Mouse (Mus musculus) liver, adult 2 months (tissue): ENCODE results near the gene Rapgef3. TPM values are rescaled to one million over a fixed set of nuclear protein-coding genes. Genes with fewer than 3 reads are reported as not detected.

Experiments
- DNase-seq: peaks from one replicate; pipeline ENCODE4 v3.0.0-alpha.2; 2011; ENCODE audit warnings: low read depth, low spot score; ENCODE audit errors: extremely low read depth
- H3K27ac ChIP-seq: fragments of 200-500 bp; replicated peaks from 2 replicates; pipeline ENCODE4 v1.5.1; 2012; ENCODE audit warnings: low read depth, mild to moderate bottlenecking, control low read depth, inconsistent platforms, low read length; ENCODE audit not compliant: insufficient read depth
- H3K27me3 ChIP-seq: fragments of 200-500 bp; 2 replicates; pipeline ENCODE4 v1.6.1; 2012; ENCODE audit warnings: mild to moderate bottlenecking, moderate library complexity, low read length, inconsistent platforms; ENCODE audit not compliant: control insufficient read depth, insufficient read depth
- H3K36me3 ChIP-seq: fragments of 200-500 bp; 2 replicates; pipeline ENCODE4 v1.6.1; 2012; ENCODE audit warnings: low read length, inconsistent platforms; ENCODE audit not compliant: control insufficient read depth, insufficient read depth
- H3K4me1 ChIP-seq: fragments of 200-500 bp; 2 replicates; pipeline ENCODE4 v1.6.1; 2011; ENCODE audit warnings: low read length; ENCODE audit not compliant: control insufficient read depth, insufficient read depth
- H3K4me3 ChIP-seq: fragments of 200-500 bp; 2 replicates; pipeline ENCODE4 v1.5.1; 2011; ENCODE audit warnings: low read depth, mild to moderate bottlenecking, control low read depth, low read length, moderate library complexity; ENCODE audit not compliant: insufficient read depth
- H3K79me2 ChIP-seq: fragments of 200-500 bp; 2 replicates; pipeline ENCODE4 v1.6.1; 2012; ENCODE audit warnings: inconsistent platforms, mild to moderate bottlenecking, low read length, moderate library complexity; ENCODE audit not compliant: control insufficient read depth, insufficient read depth
- H3K9ac ChIP-seq: fragments of 200-500 bp; 2 replicates; pipeline ENCODE4 v1.6.1; 2012; ENCODE audit warnings: low read depth, mild to moderate bottlenecking, control low read depth, inconsistent platforms, low read length
- CTCF ChIP-seq: fragments of 200-500 bp; IDR thresholded peaks from 2 replicates; pipeline ENCODE4 v1.5.1; 2011; ENCODE audit warnings: low read depth, low read length, control low read depth
- POLR2A ChIP-seq: fragments of 200-500 bp; IDR thresholded peaks from 2 replicates; pipeline ENCODE4 v1.6.1; 2011; ENCODE audit warnings: low read length, control low read depth; ENCODE audit not compliant: insufficient read depth; ENCODE audit errors: extremely low read depth
- WGBS: fragments of 180-500 bp; shearing (Covaris S2); methylation state at CpG from one replicate; pipeline ENCODE4 v1.1.7; 2018; 5-methylcytosine and 5-hydroxymethylcytosine counted together
- polyA plus RNA-seq: library from polyadenylated mRNA; depleted of rRNA; stranded (reverse); fragments of >200 nt; gene quantifications from 2 replicates; pipeline ENCODE4 v1.2.3, GENCODE M21; 2012
- total RNA-seq: library from RNA; depleted of rRNA; stranded (reverse); fragments of >200 nt; gene quantifications from 2 replicates; pipeline ENCODE4 v1.2.3, GENCODE M21; 2014

The Rapgef3 gene
- total and polyA plus RNA-seq, 2 experiments, result 1.8 to 4.9 TPM

DNA sequence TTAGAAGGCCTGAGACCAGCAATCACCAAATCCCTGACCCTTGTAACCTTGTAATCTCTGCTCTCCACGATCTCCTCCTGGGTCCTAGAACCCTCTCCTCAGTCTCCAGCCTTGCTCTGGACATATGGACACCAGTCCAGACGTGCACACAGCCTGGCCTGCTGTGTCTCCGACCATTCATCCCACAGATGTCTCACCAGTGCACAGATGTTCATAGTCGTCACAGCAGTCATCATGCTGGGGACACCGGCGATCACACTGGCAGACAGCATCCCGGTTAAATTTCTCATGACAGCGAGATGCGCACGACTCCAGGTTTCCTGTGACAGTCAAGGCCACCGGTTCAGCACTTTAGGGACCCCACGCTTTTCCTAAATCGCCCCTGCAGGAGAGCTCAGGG, 41.5 kb downstream of the Rapgef3 start:
- DNase-seq, result no peak
- no peaks in the 10 kb centered on the region for H3K36me3 ChIP-seq
- no peak overlapping the region for H3K9ac ChIP-seq
- no peak overlapping the region for H3K4me3 ChIP-seq
- H3K27ac ChIP-seq, result no peak overlapping the region
- no peaks in the 10 kb centered on the region for H3K27me3 ChIP-seq
- 85% methylated on average over 13 of the region's 13 CpGs for WGBS
- H3K79me2 ChIP-seq, result no peaks in the 10 kb centered on the region
- no peak for TF ChIP-seq POLR2A
- TF ChIP-seq CTCF, result no peak
- H3K4me1 ChIP-seq, result 0 out of 2 replicates have a peak, but pooled peaks cover 1% of the 10 kb centered on the region

DNA sequence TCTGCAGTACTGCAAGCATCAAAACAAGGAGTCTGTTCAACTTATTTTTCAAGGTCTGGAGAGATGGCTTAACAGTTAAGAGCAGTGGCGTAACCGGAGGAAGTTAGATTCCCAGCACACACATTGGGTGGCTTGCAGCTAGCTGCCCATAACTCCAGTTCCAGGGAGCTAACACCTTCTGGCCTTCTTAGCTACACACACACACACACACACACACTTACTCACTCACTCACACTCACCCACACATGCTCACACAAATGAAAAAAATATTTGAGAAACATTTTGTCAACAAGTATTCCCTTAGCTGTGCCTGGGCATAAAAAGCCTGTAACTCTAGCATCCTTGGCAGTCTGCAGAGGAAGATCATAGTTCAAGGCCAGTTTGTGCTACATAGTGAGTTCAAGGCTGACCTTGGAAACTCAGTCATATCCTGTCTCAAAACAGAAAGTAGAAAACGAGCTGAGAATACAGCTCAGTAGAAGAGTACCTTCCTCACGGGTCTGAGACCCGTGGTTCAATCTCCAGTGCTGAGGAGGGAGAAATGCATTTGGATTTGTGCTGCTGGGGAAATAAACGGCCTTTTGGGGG, 42.5 kb downstream of the Rapgef3 start:
- no peak for DNase-seq
- no peaks in the 10 kb centered on the region for H3K36me3 ChIP-seq
- no peaks in the 10 kb centered on the region for H3K79me2 ChIP-seq
- H3K27ac ChIP-seq, result no peak overlapping the region
- no peak for TF ChIP-seq CTCF
- no peak for TF ChIP-seq POLR2A
- no peak overlapping the region for H3K4me3 ChIP-seq
- WGBS, result 69% methylated on average over 6 of the region's 6 CpGs
- H3K4me1 ChIP-seq, result 0 out of 2 replicates have a peak, but pooled peaks cover 1% of the 10 kb centered on the region
- H3K9ac ChIP-seq, result no peak overlapping the region
- H3K27me3 ChIP-seq, result no peaks in the 10 kb centered on the region

- Histone ChIP-seq H3K79me2 (no peaks in the 10 kb centered on the region), H3K4me3 (no peak overlapping the region), H3K9ac (no peak overlapping the region), H3K4me1 (0 out of 2 replicates have a peak, but pooled peaks cover 1% of the 10 kb centered on the region), H3K27ac (no peak overlapping the region), H3K27me3 (no peaks in the 10 kb centered on the region), H3K36me3 (no peaks in the 10 kb centered on the region)
- TF ChIP-seq POLR2A (no peak), CTCF (no peak)
- 88% methylated on average over 17 of the region's 17 CpGs for WGBS
- no peak for DNase-seq
Measured at GRCm38 (mm10) chr15:97724346-97725197, 43.2 kb downstream of the Rapgef3 start.

- Histone ChIP-seq H3K36me3 (no peaks in the 10 kb centered on the region), H3K79me2 (no peaks in the 10 kb centered on the region), H3K9ac (no peak overlapping the region), H3K27me3 (no peaks in the 10 kb centered on the region), H3K4me1 (0 out of 2 replicates have a peak, but pooled peaks cover 1% of the 10 kb centered on the region), H3K27ac (no peak overlapping the region), H3K4me3 (no peak overlapping the region)
- WGBS, result 94% methylated on average over 6 of the region's 6 CpGs
- TF ChIP-seq POLR2A (no peak), CTCF (no peak)
- no peak for DNase-seq
Measured at GRCm38 (mm10) chr15:97723536-97724345, 44.0 kb downstream of the Rapgef3 start.

DNA sequence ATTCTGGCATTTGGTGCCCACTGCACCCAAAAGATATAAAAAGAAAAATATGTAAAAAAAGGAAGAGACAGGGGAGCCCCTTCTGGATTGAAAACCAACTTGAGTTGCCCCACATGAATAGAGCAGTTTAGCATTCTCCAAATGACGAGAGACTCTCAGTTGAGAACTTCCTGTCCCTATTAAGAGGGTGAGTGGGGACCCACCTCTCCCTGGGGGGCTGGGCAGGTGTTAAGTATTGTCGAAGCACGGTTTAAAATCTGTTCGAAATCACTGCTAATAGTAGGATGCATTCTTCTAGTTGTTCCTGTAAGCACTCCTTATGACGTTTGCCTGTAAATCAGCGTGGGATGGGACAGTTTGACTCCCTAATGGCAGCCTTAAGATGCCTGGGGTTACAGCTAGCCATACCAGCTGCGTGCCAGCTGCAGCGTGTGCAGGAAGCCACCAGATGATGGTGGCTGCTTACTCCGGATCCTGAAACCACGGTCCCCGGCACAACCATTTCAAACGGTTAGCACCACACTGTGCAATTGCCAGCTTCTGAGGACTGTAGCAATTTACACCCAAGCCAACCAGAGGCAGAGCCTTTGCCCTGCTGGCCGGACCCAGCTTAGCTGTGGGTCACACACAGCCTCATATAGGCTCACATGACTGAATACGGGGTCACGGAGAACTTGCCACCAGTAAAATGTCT, 46.6 kb downstream of the Rapgef3 start:
- TF ChIP-seq CTCF, result no peak
- no peak for TF ChIP-seq POLR2A
- no peak overlapping the region for H3K27ac ChIP-seq
- no peak overlapping the region for H3K4me3 ChIP-seq
- H3K27me3 ChIP-seq, result no peaks in the 10 kb centered on the region
- no peak overlapping the region for H3K9ac ChIP-seq
- WGBS, result 73% methylated on average over 15 of the region's 15 CpGs
- H3K4me1 ChIP-seq, result no peaks in the 10 kb centered on the region
- no peak for DNase-seq
- H3K36me3 ChIP-seq, result no peaks in the 10 kb centered on the region
- H3K79me2 ChIP-seq, result no peaks in the 10 kb centered on the region
